Mouse (Mus musculus) fat pad, adult 2 months (tissue): Measurements from ENCODE around the gene Bbof1.

Source experiments
- DNase-seq: peaks from one replicate; pipeline ENCODE4 v3.0.0-alpha.2; 2011; ENCODE audit warnings: low read depth, low spot score; ENCODE audit errors: extremely low read depth

The Bbof1 gene

GRCm38 (mm10) chr12:84461416-84461815, 52.5 kb downstream of the Bbof1 start:
- DNase-seq = no peak

GRCm38 (mm10) chr12:84462856-84463255, 54.0 kb downstream of the Bbof1 start:
- DNase-seq = no peak

GRCm38 (mm10) chr12:84468701-84469100, 59.8 kb downstream of the Bbof1 start:
- no peak for DNase-seq

- DNase-seq = no peak
These were observed 70.1 kb downstream of the Bbof1 start for GRCm38 (mm10) chr12:84478937-84479336.

- no peak for DNase-seq
These were observed 72.4 kb downstream of the Bbof1 start for GRCm38 (mm10) chr12:84481251-84481650.

- DNase-seq = no peak
These were observed 74.1 kb downstream of the Bbof1 start for GRCm38 (mm10) chr12:84482778-84483585.

- no peak for DNase-seq
These were observed 78.6 kb downstream of the Bbof1 start for GRCm38 (mm10) chr12:84487324-84488056.
